Mouse (Mus musculus) lung, embryonic 15.5 days (tissue): ENCODE results near the gene Eri3. TPM values are rescaled to one million over a fixed set of nuclear protein-coding genes. Genes with fewer than 3 reads are reported as not detected.

Source experiments
- ATAC-seq: fragments of 200-750 bp; cut with Nextera tagmentation; 2 replicates; pipeline ENCODE4 v1.8.0; 2017; ENCODE audit warnings: moderate number of reproducible peaks, borderline replicate concordance; ENCODE audit not compliant: low FRiP score, low TSS enrichment; ENCODE audit errors: extremely low read depth
- H3K27ac ChIP-seq: fragments of 300-500 bp; sonication (generic); 2 replicates; pipeline ENCODE4 v1.5.1; 2015; ENCODE audit warnings: moderate library complexity, mild to moderate bottlenecking, inconsistent platforms
- H3K27me3 ChIP-seq: fragments of 300-500 bp; sonication (generic); 2 replicates; pipeline ENCODE4 v1.6.1; 2015; ENCODE audit warnings: inconsistent platforms
- H3K36me3 ChIP-seq: fragments of 300-500 bp; sonication (generic); 2 replicates; pipeline ENCODE4 v1.6.1; 2015; ENCODE audit warnings: inconsistent platforms
- H3K4me1 ChIP-seq: fragments of 300-500 bp; sonication (generic); 2 replicates; pipeline ENCODE4 v1.6.1; 2015; ENCODE audit warnings: inconsistent platforms
- H3K4me2 ChIP-seq: fragments of 300-500 bp; sonication (generic); 2 replicates; pipeline ENCODE4 v1.6.1; 2015; ENCODE audit warnings: inconsistent platforms, mild to moderate bottlenecking, moderate library complexity
- H3K4me3 ChIP-seq: fragments of 300-500 bp; sonication (generic); 2 replicates; pipeline ENCODE4 v1.5.1; 2015; ENCODE audit warnings: mild to moderate bottlenecking, inconsistent platforms
- H3K9ac ChIP-seq: fragments of 300-500 bp; sonication (generic); 2 replicates; pipeline ENCODE4 v1.6.1; 2015; ENCODE audit warnings: inconsistent platforms
- H3K9me3 ChIP-seq: fragments of 300-500 bp; sonication (generic); 2 replicates; pipeline ENCODE4 v1.6.1; 2016; ENCODE audit warnings: inconsistent platforms
- WGBS: fragments of 180-500 bp; shearing (Covaris S2); methylation state at CpG from one replicate; pipeline ENCODE4 v1.1.7; 2015; 5-methylcytosine and 5-hydroxymethylcytosine counted together
- polyA plus RNA-seq: library from polyadenylated mRNA; unstranded; fragments of >200 nt; fragmentation: Nextera tagmentation; extraction: Ambion mirVana; gene quantifications from 2 replicates; pipeline ENCODE4 v1.2.1, GENCODE M21; 2015

Eri3 gene
- polyA plus RNA-seq, 1 experiment from 2014 or later = 157 TPM

GRCm38 (mm10) chr4:117634642-117635041, 84.5 kb downstream of the Eri3 start:
- Histone ChIP-seq H3K27me3 (no peaks in the 10 kb centered on the region), H3K4me1 (no peaks in the 10 kb centered on the region), H3K9me3 (no peaks in the 10 kb centered on the region), H3K4me3 (no peak overlapping the region), H3K4me2 (no peak overlapping the region), H3K36me3 (no peaks in the 10 kb centered on the region), H3K27ac (no peak overlapping the region), H3K9ac (no peak overlapping the region)
- no peak for ATAC-seq
- WGBS = 81% methylated on average over 7 of the region's 7 CpGs

- Histone ChIP-seq H3K4me1 (no peaks in the 10 kb centered on the region), H3K9me3 (no peaks in the 10 kb centered on the region), H3K4me3 (no peak overlapping the region), H3K9ac (no peak overlapping the region), H3K4me2 (no peak overlapping the region), H3K27ac (no peak overlapping the region), H3K27me3 (no peaks in the 10 kb centered on the region), H3K36me3 (no peaks in the 10 kb centered on the region; the same call in 1 of the 2 replicates)
- ATAC-seq = no peak
- 64% methylated on average over 4 of the region's 4 CpGs for WGBS
Measured at GRCm38 (mm10) chr4:117636152-117636551, 86.0 kb downstream of the Eri3 start.

- Histone ChIP-seq H3K27ac (no peak overlapping the region), H3K4me1 (no peaks in the 10 kb centered on the region), H3K4me3 (no peak overlapping the region)
Measured at GRCm38 (mm10) chr4:117636891-117637613, 86.9 kb downstream of the Eri3 start.

GRCm38 (mm10) chr4:117640925-117641703, 90.9 kb downstream of the Eri3 start:
- Histone ChIP-seq H3K4me1 (no peaks in the 10 kb centered on the region), H3K4me3 (no peak overlapping the region), H3K27ac (no peak overlapping the region), H3K27me3 (no peaks in the 10 kb centered on the region), H3K36me3 (peaks cover 3% of the 10 kb centered on the region; the same call in 1 of the 2 replicates), H3K4me2 (no peak overlapping the region), H3K9ac (no peak overlapping the region), H3K9me3 (no peaks in the 10 kb centered on the region)
- ATAC-seq = no peak
- WGBS = 94% methylated on average over 1 of the region's 1 CpGs

More at GRCm38 (mm10) chr4:117636891-117637613, 86.9 kb downstream of the Eri3 start:
- Histone ChIP-seq H3K9me3 (no peaks in the 10 kb centered on the region), H3K27me3 (no peaks in the 10 kb centered on the region), H3K36me3 (no peaks in the 10 kb centered on the region; the same call in 1 of the 2 replicates), H3K9ac (no peak overlapping the region), H3K4me2 (no peak overlapping the region)
- 76% methylated on average over 22 of the region's 22 CpGs for WGBS
- ATAC-seq = no peak

GRCm38 (mm10) chr4:117641804-117642203, 91.6 kb downstream of the Eri3 start:
- WGBS = 89% methylated on average over 1 of the region's 1 CpGs

GRCm38 (mm10) chr4:117645031-117645435, 94.9 kb downstream of the Eri3 start:
- H3K9me3 ChIP-seq = no peaks in the 10 kb centered on the region
- H3K36me3 ChIP-seq = peaks cover 3% of the 10 kb centered on the region; the same call in 1 of the 2 replicates
- no peak overlapping the region for H3K4me2 ChIP-seq
- 51% methylated on average over 22 of the region's 22 CpGs for WGBS
- H3K27me3 ChIP-seq = no peaks in the 10 kb centered on the region
- no peak overlapping the region for H3K27ac ChIP-seq
- ATAC-seq = no peak
- H3K4me3 ChIP-seq = no peak overlapping the region
- no peaks in the 10 kb centered on the region for H3K4me1 ChIP-seq
- H3K9ac ChIP-seq = no peak overlapping the region

More at GRCm38 (mm10) chr4:117641804-117642203, 91.6 kb downstream of the Eri3 start:
- no peak for ATAC-seq
- H3K9me3 ChIP-seq = no peaks in the 10 kb centered on the region
- H3K4me1 ChIP-seq = no peaks in the 10 kb centered on the region
- no peak overlapping the region for H3K4me3 ChIP-seq
- no peak overlapping the region for H3K4me2 ChIP-seq
- no peaks in the 10 kb centered on the region for H3K27me3 ChIP-seq
- H3K9ac ChIP-seq = no peak overlapping the region
- peaks cover 3% of the 10 kb centered on the region; the same call in 1 of the 2 replicates for H3K36me3 ChIP-seq
- no peak overlapping the region for H3K27ac ChIP-seq

- H3K4me3 ChIP-seq = no peak overlapping the region
- no peak for ATAC-seq
- WGBS = 62% methylated on average over 2 of the region's 2 CpGs
- no peak overlapping the region for H3K9ac ChIP-seq
- no peak overlapping the region for H3K27ac ChIP-seq
- no peaks in the 10 kb centered on the region for H3K9me3 ChIP-seq
- H3K4me1 ChIP-seq = no peaks in the 10 kb centered on the region
- no peak overlapping the region for H3K4me2 ChIP-seq
- H3K27me3 ChIP-seq = no peaks in the 10 kb centered on the region
- H3K36me3 ChIP-seq = peaks cover 3% of the 10 kb centered on the region; the same call in 1 of the 2 replicates
Measured at GRCm38 (mm10) chr4:117645859-117646258, 95.7 kb downstream of the Eri3 start.

- H3K27ac ChIP-seq = no peak overlapping the region
Measured at GRCm38 (mm10) chr4:117646496-117646895, 96.3 kb downstream of the Eri3 start.

GRCm38 (mm10) chr4:117646926-117647755, 97.0 kb downstream of the Eri3 start:
- Histone ChIP-seq H3K4me2 (no peak overlapping the region), H3K36me3 (peaks cover 3% of the 10 kb centered on the region; the same call in 1 of the 2 replicates), H3K27me3 (no peaks in the 10 kb centered on the region), H3K9ac (no peak overlapping the region), H3K27ac (no peak overlapping the region), H3K4me1 (no peaks in the 10 kb centered on the region), H3K4me3 (no peak overlapping the region), H3K9me3 (no peaks in the 10 kb centered on the region)
- no peak for ATAC-seq
- WGBS = 60% methylated on average over 23 of the region's 23 CpGs

More at GRCm38 (mm10) chr4:117646496-117646895, 96.3 kb downstream of the Eri3 start:
- ATAC-seq = no peak
- Histone ChIP-seq H3K4me1 (no peaks in the 10 kb centered on the region), H3K27me3 (no peaks in the 10 kb centered on the region), H3K9ac (no peak overlapping the region), H3K4me2 (no peak overlapping the region), H3K36me3 (peaks cover 3% of the 10 kb centered on the region; the same call in 1 of the 2 replicates), H3K4me3 (no peak overlapping the region), H3K9me3 (no peaks in the 10 kb centered on the region)
- WGBS = 67% methylated on average over 8 of the region's 8 CpGs

GRCm38 (mm10) chr4:117651626-117652101, 101.5 kb downstream of the Eri3 start:
- Histone ChIP-seq H3K4me1 (no peaks in the 10 kb centered on the region), H3K36me3 (no peaks in the 10 kb centered on the region; the same call in 1 of the 2 replicates), H3K9ac (no peak overlapping the region), H3K4me2 (no peak overlapping the region), H3K4me3 (no peak overlapping the region), H3K9me3 (no peaks in the 10 kb centered on the region), H3K27me3 (no peaks in the 10 kb centered on the region), H3K27ac (no peak overlapping the region)
- 56% methylated on average over 8 of the region's 8 CpGs for WGBS
- ATAC-seq = no peak

GRCm38 (mm10) chr4:117652727-117653126, 102.6 kb downstream of the Eri3 start:
- no peak for ATAC-seq
- Histone ChIP-seq H3K9ac (no peak overlapping the region), H3K36me3 (no peaks in the 10 kb centered on the region; the same call in 1 of the 2 replicates), H3K4me3 (no peak overlapping the region), H3K4me1 (no peaks in the 10 kb centered on the region), H3K27me3 (no peaks in the 10 kb centered on the region), H3K9me3 (no peaks in the 10 kb centered on the region), H3K4me2 (no peak overlapping the region), H3K27ac (no peak overlapping the region)
- WGBS = 54% methylated on average over 5 of the region's 5 CpGs
